Mouse (Mus musculus): ENCODE measurements around the gene Gtf2e1.

Gene Gtf2e1

GRCm38 (mm10) chr16:37478311-37479291, 61.0 kb downstream of the Gtf2e1 start:
- no peak for DNase-seq (ENCODE audit: low spot score)

DNA sequence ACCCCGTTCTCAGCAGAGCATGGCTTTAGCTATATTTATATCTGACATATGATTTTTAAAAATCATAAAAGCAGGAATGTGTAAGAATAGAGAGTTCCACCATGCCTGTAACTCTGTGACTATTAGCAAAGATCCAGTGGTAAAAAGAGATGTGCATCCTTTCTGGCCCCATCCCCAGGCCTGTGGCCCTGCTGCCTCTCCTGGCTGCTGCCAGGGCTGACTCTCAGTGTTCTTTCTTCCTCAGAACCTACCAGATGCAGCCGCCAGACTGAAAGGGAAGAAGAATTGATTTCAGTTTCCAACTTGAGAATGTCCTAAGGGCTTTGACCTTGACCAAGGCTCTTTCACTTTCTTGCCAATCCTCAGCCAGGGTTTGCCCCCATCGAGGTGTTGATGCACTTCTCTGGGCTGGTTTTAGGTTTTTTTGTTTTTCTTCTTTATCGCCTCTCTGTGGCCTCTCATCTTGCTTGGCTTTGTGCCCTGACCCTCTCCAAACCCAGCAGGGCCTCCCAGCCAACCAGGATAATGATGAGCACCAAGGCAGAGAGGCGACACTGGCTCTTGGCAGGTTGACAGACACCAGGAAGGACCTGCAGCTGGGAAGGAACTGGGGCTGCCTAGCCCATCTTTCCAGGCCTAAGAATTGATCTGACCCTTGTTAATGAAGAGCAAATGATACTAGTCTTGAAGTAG, 66.8 kb downstream of the Gtf2e1 start:
- no peak for DNase-seq (ENCODE audit: low spot score)

- DNase-seq (ENCODE audit: low spot score), result no peak
Observed at GRCm38 (mm10) chr16:37469595-37469994, 70.0 kb downstream of the Gtf2e1 start.

- DNase-seq (ENCODE audit: low spot score), result no peak
Observed at GRCm38 (mm10) chr16:37463981-37464380, 75.6 kb downstream of the Gtf2e1 start.

GRCm38 (mm10) chr16:37462886-37463285, 76.7 kb downstream of the Gtf2e1 start:
- no peak for DNase-seq (ENCODE audit: low spot score)

DNA sequence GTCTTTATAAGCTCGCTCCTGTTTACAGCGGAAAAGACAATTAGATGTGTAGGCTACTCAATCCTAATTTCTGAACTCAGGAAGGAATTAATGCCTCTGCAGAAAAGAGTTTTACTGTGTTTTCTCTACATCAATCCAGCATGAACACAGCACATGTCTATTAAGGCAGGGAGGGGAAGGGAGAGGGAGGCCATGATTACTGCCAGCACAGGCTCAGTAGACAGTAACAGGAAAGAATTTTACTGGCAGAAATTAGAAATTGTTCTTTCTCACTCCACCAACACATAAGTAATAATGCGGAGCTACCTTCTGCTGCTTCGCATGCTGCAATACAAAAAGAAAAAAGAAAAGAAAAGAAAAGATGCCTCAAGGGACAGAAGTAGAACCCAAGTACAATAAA, 78.0 kb downstream of the Gtf2e1 start:
- DNase-seq (ENCODE audit: low spot score), result no peak

All from urinary bladder, postnatal 10 days (tissue).